ENCODE assay signal across 8 mouse cellular contexts in genomic region chr8:121359131-121359981, GRCm38 (mm10).
A peak's percentile ranks its signal among the peaks of the same experiment; 100 is the strongest.
DNase-seq lines count a peak whose midpoint lies in the region; ATAC-seq lines count a peak whose summit lies in the region.

No protein-coding gene starts in this region.

- no peak overlapping the region for H3K4me2 ChIP-seq in hindbrain, embryonic 11.5 days (replicated peaks; ENCODE audit: low read depth, low read length)

- H3K4me3 ChIP-seq in hindbrain, embryonic 11.5 days (ENCODE audit: low read depth, low read length) = no peak overlapping the region

- H3K36me3 ChIP-seq in hindbrain, embryonic 11.5 days (ENCODE audit: control insufficient read depth, insufficient read depth, low read length) = no peaks in the 10 kb centered on the region

- peak overlapping the region; percentile 27; the same call in 1 of the 2 replicates for H3K27ac ChIP-seq in hindbrain, embryonic 11.5 days (ENCODE audit: low read depth, low read length)

- H3K27me3 ChIP-seq in hindbrain, embryonic 11.5 days (ENCODE audit: control insufficient read depth, insufficient read depth, low read length) = no peaks in the 10 kb centered on the region

- H3K9ac ChIP-seq in hindbrain, embryonic 11.5 days (ENCODE audit: low read depth, low read length) = no peak overlapping the region

- peak; percentile 52 for DNase-seq in adrenal gland, postnatal 14 days
- DNase-seq in adrenal gland, postnatal 25 days = no peak
- DNase-seq in R1 (ENCODE audit: low read depth, low spot score) = peak; percentile 11
- no peak for DNase-seq in hindbrain, embryonic 11.5 days (ENCODE audit: low spot score)
- peak; percentile 16 for DNase-seq in lung, postnatal 36 days
- DNase-seq in thymus, postnatal 25 days = no peak
- no peak for DNase-seq in left cerebral cortex, adult 11 months (ENCODE audit: low spot score)
- no peak for DNase-seq in ovary, postnatal 10 days (ENCODE audit: low spot score)

- ATAC-seq in hindbrain, embryonic 11.5 days (ENCODE audit: low FRiP score) = no peak

- H3K4me1 ChIP-seq in hindbrain, embryonic 11.5 days (replicated peaks; ENCODE audit: control insufficient read depth, insufficient read depth, low read length) = no peaks in the 10 kb centered on the region; the same call in 1 of the 2 replicates

- WGBS in hindbrain, embryonic 11.5 days = 38% methylated on average over 20 of the region's 20 CpGs

- H3K9me3 ChIP-seq in hindbrain, embryonic 11.5 days (ENCODE audit: control insufficient read depth, low read length) = no peaks in the 10 kb centered on the region

Comparison
In these comparisons a context has a peak if more than half of its experiments do, and no peak if none do; other contexts are left out.
1. DNase-seq: peak in adrenal gland, postnatal 14 days (single experiment), R1 (single experiment) and lung, postnatal 36 days (single experiment); none in adrenal gland, postnatal 25 days (single experiment), hindbrain, embryonic 11.5 days (single experiment), thymus, postnatal 25 days (single experiment), left cerebral cortex, adult 11 months (single experiment) and ovary, postnatal 10 days (single experiment).